Mouse (Mus musculus) frontal cortex, postnatal 36 days (tissue): ENCODE results near the gene Gpn3.

Experiments
- DNase-seq, 2 experiments: peaks; one replicate each; pipeline ENCODE4 v3.0.0; 2022; ENCODE audit warnings: low spot score in 2 of 2

Gene Gpn3

DNA sequence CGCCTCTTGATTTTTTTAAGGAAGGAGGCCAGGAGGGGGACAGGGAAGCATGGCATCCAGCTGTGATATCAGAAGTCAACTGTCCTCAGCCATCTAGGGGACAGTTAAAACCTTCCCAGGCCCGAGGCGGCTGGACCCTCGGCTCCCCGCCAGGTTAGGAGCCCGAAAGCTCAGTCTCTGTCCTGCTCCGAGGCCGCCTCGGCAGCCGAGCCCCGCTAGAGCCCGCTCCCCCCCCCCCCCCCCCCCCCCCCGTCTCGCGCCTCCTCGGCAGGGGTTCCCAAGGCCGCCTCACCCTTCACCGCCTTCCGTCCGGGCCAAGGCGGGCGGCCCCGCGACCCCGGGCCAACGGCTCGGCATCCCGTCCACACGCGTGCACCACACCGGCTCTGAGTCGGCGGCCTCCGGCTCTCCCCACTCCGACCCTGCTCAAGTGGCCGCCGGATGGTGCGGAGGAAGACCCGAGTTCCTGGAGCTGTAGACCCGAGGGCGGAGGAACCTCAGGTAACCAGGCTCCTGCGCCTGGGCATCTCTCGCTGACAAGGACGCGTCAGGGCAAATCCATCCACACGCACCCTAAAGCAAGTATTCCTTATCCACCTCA lies at the start of gene Gpn3:
Gene Gpn3, plus strand, starts transcription at position 286 of the 601 bp plus-strand sequence.
- peak in 1 of 2 experiments; percentile 13 for DNase-seq

DNA sequence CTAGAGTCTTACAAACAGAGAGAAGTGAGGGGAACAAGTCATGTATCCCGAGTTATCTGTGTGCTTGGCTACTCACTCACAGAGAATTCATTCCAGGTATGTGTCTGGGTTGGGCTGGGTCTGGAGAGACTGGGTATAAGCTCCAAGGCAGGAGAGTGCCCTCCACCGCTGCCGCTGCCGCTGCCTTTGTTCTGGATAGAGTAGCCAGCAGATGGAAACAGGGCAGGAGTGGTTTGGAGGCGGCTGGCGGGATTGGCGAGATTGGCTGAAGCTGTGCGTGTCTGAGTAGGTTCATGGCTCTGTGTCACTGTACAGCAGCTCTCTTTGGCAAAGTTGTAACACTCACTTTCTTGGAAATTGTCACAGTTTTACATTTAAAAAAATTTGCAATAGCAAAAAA lies 48.2 kb upstream of the Gpn3 start:
- no peak for DNase-seq

DNA sequence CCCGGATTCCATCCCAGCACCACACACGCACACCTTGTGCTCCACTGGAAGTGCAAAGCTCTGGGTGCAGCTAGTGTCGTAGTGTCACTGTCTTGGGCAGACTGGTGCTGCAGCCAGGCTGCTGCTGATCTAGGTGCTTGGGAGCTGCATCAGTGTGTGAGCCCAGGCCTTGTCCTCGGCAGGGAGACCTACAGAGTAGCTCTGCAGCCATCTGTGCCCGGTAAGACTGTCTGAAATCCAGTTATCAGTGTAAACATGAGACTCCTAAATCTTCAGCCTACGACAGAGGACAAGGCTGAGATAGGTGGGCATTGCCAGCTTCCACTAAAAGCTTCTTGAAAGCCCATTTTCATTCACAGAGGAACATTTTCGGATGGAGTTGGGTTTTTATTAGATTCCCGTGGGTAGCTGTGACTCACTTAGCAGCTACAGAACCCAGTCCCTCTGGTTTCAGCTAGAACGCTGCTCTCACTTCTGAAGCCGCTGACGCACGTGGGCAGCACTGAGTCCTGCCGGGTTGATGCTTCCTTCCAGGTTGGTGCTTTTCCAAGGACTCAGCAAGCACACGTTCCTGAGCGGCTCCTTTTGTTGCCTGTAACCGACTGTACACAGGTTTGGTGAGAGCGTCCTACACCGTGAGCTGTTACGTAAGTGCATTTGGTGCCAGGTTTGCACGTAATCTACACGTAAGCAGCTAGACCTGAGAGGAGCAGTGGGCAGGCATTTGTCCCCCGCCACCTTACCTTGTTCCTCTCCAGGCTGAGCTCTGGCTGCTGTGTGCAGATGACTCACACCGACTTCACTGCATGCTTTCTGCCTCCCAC lies 46.9 kb upstream of the Gpn3 start:
- peak; percentile 80 to 92 for DNase-seq

DNA sequence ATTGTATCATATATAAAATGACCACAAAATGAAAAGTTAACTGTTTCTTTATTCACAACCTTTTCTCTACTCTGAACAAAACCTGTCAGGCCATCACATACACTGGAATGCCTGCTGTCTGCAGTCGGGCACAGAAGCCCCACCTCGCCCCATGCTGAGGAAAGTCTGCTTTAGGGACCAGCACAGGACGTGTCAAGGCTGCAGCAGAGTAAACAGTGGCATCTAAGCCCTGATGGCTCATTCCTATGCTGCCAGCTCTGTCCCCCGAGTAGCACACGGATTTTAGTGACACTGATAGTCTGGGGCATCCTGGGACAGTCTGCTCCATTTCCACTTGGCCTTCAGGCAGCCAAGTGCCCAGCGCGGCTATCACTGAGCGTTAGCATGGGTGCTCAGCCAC lies 46.2 kb upstream of the Gpn3 start:
- no peak for DNase-seq

DNA sequence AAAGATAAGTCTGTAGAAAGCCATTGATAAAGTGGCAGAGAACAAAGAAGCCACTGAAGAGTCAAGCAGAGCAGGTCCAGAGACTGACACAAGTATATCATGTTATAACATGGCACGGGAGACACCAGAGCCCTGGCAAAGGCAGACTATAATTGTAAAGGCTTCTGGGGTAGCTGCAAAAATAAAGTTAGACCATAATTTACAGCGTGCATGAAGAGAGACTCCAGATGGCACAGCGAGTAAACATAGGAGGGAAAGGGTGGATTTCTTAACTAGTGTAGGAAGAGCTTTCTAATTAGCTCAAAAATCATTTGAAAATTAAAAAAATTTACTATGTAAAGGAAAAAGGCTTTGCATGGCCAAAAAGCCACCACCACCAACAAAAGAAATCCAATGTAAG lies 44.4 kb upstream of the Gpn3 start:
- no peak for DNase-seq

DNA sequence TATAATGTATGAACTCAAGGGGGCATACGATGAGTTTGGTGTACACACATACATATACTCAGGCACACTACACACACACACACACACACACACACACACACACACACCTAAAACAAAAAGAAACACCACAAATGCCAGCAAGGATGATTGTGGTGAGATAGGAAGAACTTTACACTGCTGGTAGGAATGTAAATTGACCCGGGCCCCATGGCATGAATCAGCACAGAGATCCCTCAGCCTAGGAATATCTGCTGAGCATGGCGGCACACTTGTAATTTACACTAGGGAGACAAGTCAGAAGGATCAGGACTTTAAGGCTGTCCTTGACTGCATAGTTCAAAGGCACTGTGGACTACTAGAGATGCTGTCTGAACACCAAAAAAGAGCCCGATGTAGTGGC lies 41.4 kb upstream of the Gpn3 start:
- no peak for DNase-seq

DNA sequence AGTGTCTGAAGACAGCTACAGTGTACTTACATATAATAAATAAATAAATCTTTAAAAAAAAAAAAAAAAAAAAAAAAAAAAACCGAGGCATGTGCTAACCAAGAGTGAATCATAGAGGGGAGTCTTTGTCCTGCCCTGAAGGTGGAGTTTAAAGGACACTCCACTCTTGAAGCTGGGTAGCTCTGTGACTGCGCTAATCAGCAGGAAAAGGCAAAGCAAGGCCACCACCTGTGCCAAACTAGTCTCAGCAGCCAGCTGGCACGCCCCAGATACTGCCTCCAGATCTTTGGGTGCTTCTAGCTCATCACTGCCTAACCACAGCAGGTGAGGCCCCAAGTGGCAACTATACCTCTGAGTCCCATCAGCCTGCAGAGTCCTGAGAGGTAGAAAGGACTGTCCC lies 37.0 kb upstream of the Gpn3 start:
- no peak for DNase-seq

DNA sequence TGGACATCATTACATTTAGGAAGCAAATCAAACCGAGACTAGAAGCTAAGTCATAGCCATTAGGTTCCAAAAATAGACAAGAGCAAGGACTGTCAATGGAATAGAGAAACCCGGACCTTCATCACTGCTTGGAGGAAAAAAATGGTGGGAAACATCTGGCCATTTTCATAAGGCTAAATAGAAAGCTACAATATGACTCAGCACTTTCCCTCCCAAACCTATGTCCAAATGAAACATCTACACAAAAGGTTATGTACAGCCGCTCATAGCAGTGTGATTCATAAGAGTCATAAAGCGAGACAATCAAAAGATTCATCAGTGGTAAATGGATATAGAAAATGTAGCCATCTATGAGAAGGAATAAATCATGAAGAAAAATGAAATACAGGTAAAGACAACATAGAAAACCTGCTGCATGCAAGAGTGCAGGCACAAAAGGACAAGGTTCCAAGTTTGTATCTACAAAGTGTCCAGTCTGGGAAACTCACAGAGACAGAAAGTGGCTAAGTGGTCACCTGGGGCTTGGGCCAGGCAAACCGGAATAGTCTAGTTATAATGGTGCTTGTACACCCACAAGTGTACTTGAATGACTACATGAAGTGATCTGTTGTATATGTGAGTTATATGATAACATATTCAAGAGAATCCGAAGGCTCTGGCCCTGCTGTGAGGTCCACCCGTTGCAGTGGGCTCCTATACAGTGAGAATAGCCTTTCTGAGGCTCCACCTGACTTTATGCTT lies 35.0 kb upstream of the Gpn3 start:
- DNase-seq = no peak

DNA sequence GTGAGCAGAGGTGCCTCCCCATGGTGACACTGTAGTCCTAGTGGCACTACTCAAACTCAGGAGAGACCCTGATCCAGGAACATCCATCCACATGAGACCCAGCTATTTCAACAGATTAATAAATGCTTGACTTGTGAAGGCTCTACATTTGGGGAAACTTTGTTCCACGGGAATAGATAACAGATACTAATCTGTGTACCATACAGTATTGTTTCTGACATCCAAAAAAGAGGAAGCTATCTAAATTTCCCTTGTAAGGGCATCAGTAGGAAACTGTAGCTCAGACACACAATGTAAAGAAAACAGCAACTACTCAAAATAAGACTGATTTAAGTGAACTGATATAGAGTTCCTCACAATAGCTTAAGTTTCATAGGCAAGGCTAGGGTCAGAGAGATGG lies 28.8 kb upstream of the Gpn3 start:
- no peak for DNase-seq

DNA sequence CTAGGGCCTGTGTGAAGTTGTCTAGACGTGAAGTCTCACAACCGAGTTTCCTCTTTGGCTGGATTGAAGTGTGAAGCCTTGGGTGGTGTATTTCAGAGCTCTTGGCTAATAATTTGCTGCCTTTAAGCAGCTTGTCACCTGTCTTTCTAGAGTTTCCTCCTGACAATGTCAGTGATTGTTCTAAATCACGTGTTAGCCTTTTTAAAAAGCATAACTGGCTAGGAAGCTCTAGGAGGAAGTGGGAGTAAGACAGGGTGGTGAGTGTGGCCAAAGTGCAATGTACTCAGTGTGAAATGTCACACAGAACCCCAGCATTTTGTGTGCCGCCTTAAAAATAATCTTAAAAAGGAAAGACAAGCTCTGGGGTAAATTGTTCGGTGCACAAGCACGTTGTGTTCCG lies 27.9 kb upstream of the Gpn3 start:
- no peak for DNase-seq

DNA sequence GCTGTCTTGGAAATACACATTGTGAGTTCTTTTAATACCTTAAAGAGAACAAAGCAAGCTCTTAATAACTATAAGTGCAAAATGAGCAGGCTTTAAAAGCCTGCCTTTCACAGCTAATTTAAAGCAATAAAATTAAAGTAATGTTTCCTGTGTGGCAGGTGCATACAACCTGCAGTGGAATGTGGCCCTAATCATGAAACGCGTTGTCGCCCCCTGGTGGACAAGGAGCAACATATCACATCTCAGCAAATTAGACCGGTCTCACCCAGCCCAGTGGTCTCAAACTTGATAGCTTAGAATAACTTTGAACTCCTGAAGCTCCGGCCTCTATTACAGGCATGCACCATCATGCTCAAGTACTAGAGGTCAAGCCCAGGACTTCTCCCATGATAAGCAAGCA lies 27.4 kb upstream of the Gpn3 start:
- DNase-seq = peak; percentile 61 to 64

DNA sequence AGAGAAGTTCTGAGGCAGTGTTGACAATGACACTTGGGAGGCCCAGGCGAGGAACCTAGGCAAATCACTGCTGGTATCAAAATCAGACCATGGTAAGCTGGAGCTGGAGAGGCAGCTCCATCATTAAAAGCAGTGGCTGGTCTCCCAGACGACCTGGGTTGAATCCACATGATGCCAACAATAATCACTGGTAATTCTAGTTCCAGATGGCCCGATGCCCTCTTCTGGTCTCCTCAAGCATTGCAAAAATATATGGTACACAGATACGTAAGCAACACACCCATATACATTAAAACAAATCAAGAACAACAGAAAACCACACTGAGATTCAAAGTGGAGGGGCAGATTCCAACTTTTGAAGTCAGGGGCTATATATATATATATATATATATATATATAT lies 25.9 kb upstream of the Gpn3 start:
- no peak for DNase-seq

DNA sequence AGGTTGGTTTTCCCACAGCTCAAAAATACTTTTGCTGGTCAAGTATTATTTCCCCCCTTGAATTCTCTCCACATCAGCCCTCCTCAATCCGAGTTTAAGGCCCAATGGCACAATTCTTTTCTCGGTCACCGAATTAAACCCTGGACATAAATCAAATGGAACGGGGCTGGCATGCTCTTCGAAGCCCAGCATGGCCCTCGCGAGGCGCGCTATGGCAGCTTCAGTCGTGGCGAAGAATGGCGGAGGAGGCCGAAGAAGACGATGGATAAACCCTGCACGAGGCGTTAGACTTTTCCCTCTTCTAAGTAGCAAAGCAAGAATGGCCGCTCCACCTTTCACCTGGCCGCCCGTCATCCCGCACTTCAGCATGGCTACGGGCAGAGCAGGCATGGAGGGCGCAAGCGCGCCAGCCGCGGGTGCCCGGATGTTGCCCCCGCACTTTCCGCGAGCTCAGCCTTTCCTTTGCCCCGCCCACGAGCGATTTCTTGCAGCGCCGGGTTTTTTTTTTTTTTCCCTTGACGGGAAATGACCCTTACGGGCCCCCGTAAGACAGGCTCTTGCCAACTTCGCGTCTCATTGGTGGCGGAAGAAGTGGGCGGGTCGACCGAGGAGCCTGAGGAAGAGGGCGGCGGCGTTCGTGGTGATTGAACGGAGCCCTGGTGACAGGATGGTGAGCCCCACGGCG lies 17.7 kb upstream of the Gpn3 start, which contains the start of the genes Rad9b and Vps29:
Gene Rad9b, minus strand, starts transcription at position 427 of the 685 bp plus-strand sequence.
Gene Vps29, plus strand, starts transcription at position 563 of the 685 bp plus-strand sequence.
- DNase-seq = peak; percentile 97 to 98

DNA sequence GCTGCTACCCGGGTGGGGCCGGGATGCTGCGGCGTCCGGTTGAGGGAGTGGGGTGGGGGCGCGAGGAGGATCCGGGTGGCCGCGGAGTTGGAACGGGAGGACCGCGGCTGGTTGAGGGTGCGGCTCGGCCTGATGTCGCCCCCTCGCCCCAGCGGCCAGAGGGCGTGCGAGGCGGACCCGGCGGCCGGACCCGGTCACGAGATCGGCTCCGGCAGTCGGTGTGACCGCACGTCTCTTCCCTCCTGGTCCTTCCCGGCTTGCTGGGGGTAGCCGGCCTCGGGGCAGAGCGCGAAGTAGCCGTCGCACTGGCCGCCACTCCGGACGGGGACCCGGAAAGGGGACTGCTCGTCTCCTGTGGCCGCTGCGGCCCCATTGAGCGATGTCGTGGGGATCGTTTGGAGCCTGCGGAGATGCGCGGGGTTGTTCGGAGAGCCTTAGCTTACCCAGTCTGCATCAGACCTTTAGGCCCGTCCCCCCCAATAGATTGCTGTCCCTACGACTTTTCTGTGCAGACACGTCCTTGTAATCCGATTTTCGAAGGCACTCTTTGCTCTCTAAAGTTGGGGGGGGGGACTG lies 17.1 kb upstream of the Gpn3 start:
- no peak for DNase-seq

DNA sequence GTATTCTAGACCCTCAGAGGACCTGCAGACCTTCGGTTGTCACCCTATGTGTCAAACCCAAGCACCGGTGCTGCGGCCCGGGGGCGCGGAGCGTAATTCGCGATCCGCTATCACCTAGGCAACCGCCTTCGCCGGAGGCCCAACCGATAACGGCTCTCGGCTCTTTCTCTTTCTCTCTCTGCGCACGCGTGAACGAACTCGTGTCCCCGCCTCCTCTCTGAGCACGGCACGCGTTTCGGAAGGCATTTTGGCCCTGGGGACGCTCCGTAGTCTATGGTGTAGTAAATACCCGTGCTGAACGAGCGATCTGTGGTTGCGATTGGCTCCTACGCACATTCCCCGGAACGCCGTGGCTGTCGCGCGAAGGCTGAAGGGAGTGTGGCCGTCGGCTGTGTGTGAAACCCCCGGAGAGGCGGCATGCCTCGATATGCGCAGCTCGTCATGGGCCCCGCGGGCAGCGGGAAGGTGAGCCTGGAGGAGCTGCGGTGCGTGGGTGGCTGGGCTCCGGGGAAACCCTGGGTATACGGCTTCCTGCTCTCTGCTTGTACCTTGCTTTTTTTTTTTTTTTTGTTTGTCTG lies 605 bp downstream of the Gpn3 start, which contains the start of gene Fam216a:
Gene Fam216a, minus strand, starts transcription at position 173 of the 578 bp plus-strand sequence.
- DNase-seq = peak; percentile 100

DNA sequence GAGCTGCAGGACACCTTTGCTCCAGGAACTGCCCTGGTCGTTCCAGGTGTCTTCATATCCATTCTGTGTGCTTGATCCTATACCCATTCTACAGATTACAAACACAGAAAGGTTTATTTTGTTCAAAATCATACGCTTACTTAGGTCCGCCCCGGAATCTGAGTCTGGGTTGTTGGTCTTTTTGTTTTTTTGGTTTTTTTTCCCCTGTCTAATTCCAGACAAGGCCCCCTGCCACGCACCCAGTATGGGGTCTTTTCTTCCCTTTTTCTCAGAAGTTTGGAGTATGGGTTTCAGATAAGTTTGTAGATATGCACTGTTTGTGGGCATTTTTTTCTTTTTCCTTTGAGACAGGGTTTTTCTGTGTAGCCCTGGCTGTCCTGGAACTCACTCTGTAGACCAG lies 1.2 kb downstream of the Gpn3 start:
- DNase-seq = no peak

DNA sequence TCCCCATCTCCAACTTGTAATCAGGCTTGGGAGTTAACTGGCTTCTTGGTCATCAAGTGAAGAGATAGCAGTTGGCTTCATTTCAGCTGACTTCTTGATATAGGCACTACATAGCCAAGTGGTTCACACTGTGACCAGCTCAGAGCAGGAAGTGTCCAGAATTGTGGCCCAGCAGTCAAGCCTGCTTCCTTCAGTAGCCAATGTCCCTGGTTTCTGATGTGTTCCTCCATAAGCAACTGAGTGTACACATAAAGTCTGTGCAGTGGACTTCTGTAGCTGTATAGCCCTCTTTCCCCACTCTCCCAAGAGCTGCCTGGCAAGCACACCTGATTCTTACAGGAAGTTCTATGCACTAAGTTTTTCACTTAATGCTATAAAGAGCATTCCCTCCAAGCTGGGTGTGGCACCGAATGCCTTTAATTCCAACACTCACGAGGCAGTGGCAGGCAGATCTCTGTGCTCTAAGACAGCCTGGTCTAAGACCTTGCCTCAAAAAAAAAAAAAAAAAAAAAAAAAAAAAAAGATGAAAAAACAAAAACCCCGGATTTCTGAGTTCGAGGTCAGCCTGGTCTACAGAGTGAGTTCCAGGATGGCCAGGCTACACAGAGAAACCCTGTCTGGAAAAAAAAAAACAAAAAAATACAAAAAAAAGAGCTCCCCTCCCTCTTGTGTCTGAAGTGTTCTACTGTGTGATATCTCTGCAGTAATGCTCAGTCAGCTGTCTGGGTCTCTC lies 5.6 kb downstream of the Gpn3 start:
- no peak for DNase-seq

DNA sequence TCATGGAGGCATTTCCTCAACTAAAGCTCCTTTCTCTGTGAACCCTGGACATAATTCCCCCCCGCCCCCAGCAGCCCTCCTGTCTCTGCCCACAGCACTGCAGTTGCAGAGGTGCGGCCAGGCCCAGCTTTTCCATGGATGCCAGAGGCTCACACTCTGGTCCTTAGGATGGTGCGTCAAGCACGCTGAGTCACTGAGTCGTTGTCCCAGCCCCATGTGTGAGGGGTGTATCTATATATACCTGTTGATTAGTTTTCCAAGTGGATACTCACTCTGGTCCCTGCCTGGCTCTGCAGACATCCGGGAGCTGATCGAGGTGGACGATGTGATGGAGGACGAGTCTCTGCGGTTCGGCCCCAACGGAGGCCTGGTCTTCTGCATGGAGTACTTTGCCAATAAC lies 6.5 kb downstream of the Gpn3 start:
- no peak for DNase-seq

DNA sequence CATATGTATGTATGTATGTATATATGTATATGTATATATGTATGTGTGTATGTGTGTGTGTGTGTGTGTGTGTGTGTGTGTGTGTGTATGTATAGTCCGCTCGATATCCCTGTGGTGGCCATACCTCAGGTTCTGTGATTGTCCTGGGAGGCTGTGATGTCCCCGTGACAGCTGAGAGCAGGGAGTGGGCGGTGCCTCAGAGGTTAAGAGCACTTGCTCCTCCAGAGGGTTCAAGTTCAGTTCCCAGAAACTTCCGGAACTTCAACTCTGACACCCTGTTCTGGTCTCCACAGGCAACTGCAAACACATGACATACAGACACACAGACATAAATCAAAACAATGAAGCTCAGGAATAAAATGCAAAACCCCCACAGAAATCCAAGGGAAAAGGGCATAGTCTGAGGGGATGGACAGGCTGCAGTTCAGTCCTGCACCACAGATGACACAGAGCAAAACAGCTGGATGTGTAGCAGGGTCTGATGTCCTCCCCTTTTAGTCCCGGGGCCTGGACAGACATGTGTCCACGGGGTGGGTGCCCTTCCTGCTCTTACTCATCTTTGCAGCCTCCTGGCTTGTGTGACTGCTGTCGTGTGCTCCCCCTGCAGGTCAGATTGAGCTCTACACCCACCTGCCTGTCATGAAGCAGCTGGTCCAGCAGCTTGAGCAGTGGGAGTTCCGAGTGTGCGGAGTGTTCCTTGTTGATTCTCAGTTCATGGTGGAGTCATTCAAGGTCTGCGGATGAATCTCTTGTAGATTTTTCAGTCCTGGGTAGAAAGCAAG lies 7.9 kb downstream of the Gpn3 start:
- DNase-seq = peak; percentile 80 to 85

DNA sequence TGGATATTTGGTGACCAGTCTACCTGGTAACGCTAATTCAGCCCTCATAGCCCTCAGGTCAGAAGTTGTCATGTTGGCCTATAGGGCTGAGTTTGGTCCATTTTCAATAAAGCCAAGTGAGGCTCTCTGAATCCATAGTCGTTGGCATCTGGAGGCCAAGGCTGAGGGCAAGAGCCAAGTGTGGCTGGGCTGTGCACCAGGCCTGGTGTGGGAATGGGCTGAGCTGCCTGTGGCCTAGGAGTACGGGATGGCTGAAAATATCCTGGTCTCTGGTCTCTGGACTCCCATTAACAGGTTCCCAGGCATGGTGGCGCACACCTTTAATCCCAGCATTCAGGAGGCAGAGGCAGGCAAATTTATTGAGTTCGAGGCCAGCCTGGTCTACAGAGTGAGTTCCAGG lies 18.3 kb downstream of the Gpn3 start:
- DNase-seq = no peak
